Mouse (Mus musculus): ENCODE results near the gene Rabl3.
A peak's percentile ranks its signal among the peaks of the same experiment; 100 is the strongest.

Rabl3 gene

GRCm38 (mm10) chr16:37550266-37550665 lies 10.6 kb downstream of the Rabl3 start:
- no peak for DNase-seq (ENCODE audit: low spot score in 2 of 2)

- DNase-seq (ENCODE audit: low spot score in 2 of 2), result no peak
These were observed 11.3 kb downstream of the Rabl3 start for GRCm38 (mm10) chr16:37550981-37551380.

- no peak for DNase-seq (ENCODE audit: low spot score in 2 of 2)
These were observed 13.1 kb downstream of the Rabl3 start for GRCm38 (mm10) chr16:37552824-37553223.

- no peak for DNase-seq (ENCODE audit: low spot score in 2 of 2)
These were observed 22.7 kb downstream of the Rabl3 start for GRCm38 (mm10) chr16:37562414-37562813.

- peak in 1 of 2 experiments; percentile 16 for DNase-seq (ENCODE audit: low spot score in 2 of 2)
These were observed 23.3 kb downstream of the Rabl3 start for GRCm38 (mm10) chr16:37562961-37563360.

GRCm38 (mm10) chr16:37565117-37565516 lies 25.4 kb downstream of the Rabl3 start:
- no peak for DNase-seq (ENCODE audit: low spot score in 2 of 2)

- no peak for DNase-seq (ENCODE audit: low spot score in 2 of 2)
These were observed 26.4 kb downstream of the Rabl3 start for GRCm38 (mm10) chr16:37566107-37566506.

GRCm38 (mm10) chr16:37567113-37568050 lies 27.7 kb downstream of the Rabl3 start:
- no peak for DNase-seq (ENCODE audit: low spot score in 2 of 2)

GRCm38 (mm10) chr16:37571554-37571953 lies 31.9 kb downstream of the Rabl3 start:
- DNase-seq (ENCODE audit: low spot score in 2 of 2), result no peak

- DNase-seq (ENCODE audit: low spot score in 2 of 2), result no peak
These were observed 32.6 kb downstream of the Rabl3 start for GRCm38 (mm10) chr16:37572117-37572754.

GRCm38 (mm10) chr16:37573061-37573460 lies 33.4 kb downstream of the Rabl3 start:
- DNase-seq (ENCODE audit: low spot score in 2 of 2), result no peak

- no peak for DNase-seq (ENCODE audit: low spot score in 2 of 2)
These were observed 35.6 kb downstream of the Rabl3 start for GRCm38 (mm10) chr16:37575325-37575724.

GRCm38 (mm10) chr16:37579591-37579990 lies 39.9 kb downstream of the Rabl3 start:
- no peak for DNase-seq (ENCODE audit: low spot score in 2 of 2)

GRCm38 (mm10) chr16:37579994-37580393 lies 40.3 kb downstream of the Rabl3 start, which contains the start of gene Hgd:
TSS of gene Hgd (plus strand) at chr16:37580153.
- DNase-seq (ENCODE audit: low spot score in 2 of 2), result no peak

- no peak for DNase-seq (ENCODE audit: low spot score in 2 of 2)
These were observed 41.0 kb downstream of the Rabl3 start for GRCm38 (mm10) chr16:37580651-37581050.

GRCm38 (mm10) chr16:37581901-37582300 lies 42.2 kb downstream of the Rabl3 start:
- DNase-seq (ENCODE audit: low spot score in 2 of 2), result no peak

GRCm38 (mm10) chr16:37583306-37583705 lies 43.6 kb downstream of the Rabl3 start:
- no peak for DNase-seq (ENCODE audit: low spot score in 2 of 2)

- no peak for DNase-seq (ENCODE audit: low spot score in 2 of 2)
These were observed 44.1 kb downstream of the Rabl3 start for GRCm38 (mm10) chr16:37583801-37584200.

- DNase-seq (ENCODE audit: low spot score in 2 of 2), result peak in 1 of 2 experiments; percentile 30
These were observed 44.7 kb downstream of the Rabl3 start for GRCm38 (mm10) chr16:37584218-37585035.

- no peak for DNase-seq (ENCODE audit: low spot score in 2 of 2)
These were observed 45.5 kb downstream of the Rabl3 start for GRCm38 (mm10) chr16:37585129-37585563.

- no peak for DNase-seq (ENCODE audit: low spot score in 2 of 2)
These were observed 51.2 kb downstream of the Rabl3 start for GRCm38 (mm10) chr16:37590921-37591320.

- no peak for DNase-seq (ENCODE audit: low spot score in 2 of 2)
These were observed 51.9 kb downstream of the Rabl3 start for GRCm38 (mm10) chr16:37591551-37591950.

Data from right cerebral cortex, postnatal 36 days (tissue).